Mouse (Mus musculus): ENCODE results near the gene Gm49388.

GRCm38 (mm10) chr7:127815954-127816821, 30.8 kb downstream of the Gm49388 start:
- no peak for TF ChIP-seq MAFK (IDR thresholded peaks at IDR 0.05; ENCODE audit: insufficient read depth, low read depth, low read length)
- no peak for TF ChIP-seq ZC3H11A (IDR thresholded peaks at IDR 0.05; ENCODE audit: borderline replicate concordance, low read depth, low read length)
- TF ChIP-seq HCFC1 (IDR thresholded peaks at IDR 0.05; ENCODE audit: borderline replicate concordance, insufficient read depth, low read length), result no peak
- no peak for TF ChIP-seq CHD2 (IDR thresholded peaks at IDR 0.05; ENCODE audit: low read depth, low read length)
- TF ChIP-seq ZNF384 (IDR thresholded peaks at IDR 0.05; ENCODE audit: low read depth, low read length), result no peak
